Mouse (Mus musculus) CH12.LX (cell line): ENCODE results near the gene Exoc3l4. TPM values are rescaled to one million over a fixed set of nuclear protein-coding genes. Genes with fewer than 3 reads are reported as not detected.

ENCODE experiments used
- DNase-seq: peaks from one replicate; pipeline ENCODE4 v3.0.0-alpha.2; 2013; ENCODE audit errors: extremely low read depth
- H3K27ac ChIP-seq: 2 replicates; pipeline ENCODE4 v1.5.1; 2012; ENCODE audit warnings: low read depth, mild to moderate bottlenecking, control low read depth, moderate library complexity; ENCODE audit not compliant: insufficient read depth
- H3K27me3 ChIP-seq: replicated peaks from 2 replicates; pipeline ENCODE3; 2012; ENCODE audit warnings: inconsistent platforms
- H3K36me3 ChIP-seq, 2 experiments: replicated peaks in 1 of 2; 2 replicates each; pipeline versions ENCODE3 to v1.6.1; 2012; ENCODE audit warnings: inconsistent platforms in 1 of 2, low read length in 1 of 2, mild to moderate bottlenecking in 1 of 2, mixed read lengths in 1 of 2, moderate library complexity in 1 of 2; ENCODE audit not compliant: control insufficient read depth in 1 of 2, insufficient read depth in 1 of 2
- H3K4me1 ChIP-seq, 2 experiments: 2 replicates each; pipeline ENCODE4 v1.6.1; 2012; ENCODE audit warnings: inconsistent platforms in 1 of 2, moderate library complexity in 1 of 2; ENCODE audit not compliant: insufficient read depth in 2 of 2, control insufficient read depth in 1 of 2
- H3K4me2 ChIP-seq: 2 replicates; pipeline ENCODE4 v1.6.1; 2012; ENCODE audit warnings: low read depth, mild to moderate bottlenecking, control low read depth; ENCODE audit not compliant: poor library complexity, insufficient read depth, severe bottlenecking
- H3K4me3 ChIP-seq, 3 experiments: fragments of 150-350 bp in 1 of 3; sonication (generic) in 1 of 3; replicated peaks in 1 of 3; 2 replicates each; pipeline versions ENCODE3 to v1.5.1; 2011 to 2012; ENCODE audit warnings: low read depth in 2 of 3, low read length in 2 of 3, mild to moderate bottlenecking in 2 of 3, moderate library complexity in 2 of 3, control low read depth in 1 of 3, improper control_type of control experiment in 1 of 3, inconsistent platforms in 1 of 3, mixed read lengths in 1 of 3; ENCODE audit not compliant: poor library complexity in 1 of 3
- H3K79me2 ChIP-seq: replicated peaks from 2 replicates; pipeline ENCODE4 v1.6.1; 2012; ENCODE audit warnings: mild to moderate bottlenecking, moderate library complexity; ENCODE audit not compliant: control insufficient read depth, poor library complexity, insufficient read depth, severe bottlenecking; ENCODE audit errors: extremely low read depth
- H3K9ac ChIP-seq: 2 replicates; pipeline ENCODE4 v1.6.1; 2012; ENCODE audit warnings: low read depth, mild to moderate bottlenecking, control low read depth, moderate library complexity; ENCODE audit not compliant: insufficient read depth
- H3K9me3 ChIP-seq: replicated peaks from 2 replicates; pipeline ENCODE3; 2012; ENCODE audit warnings: low read length, inconsistent platforms, mixed read lengths
- BHLHE40 ChIP-seq: IDR thresholded peaks from 2 replicates; pipeline ENCODE4 v1.6.1; 2011; ENCODE audit warnings: mild to moderate bottlenecking, low read depth, low read length, improper control_type of control experiment
- CHD1 ChIP-seq: IDR thresholded peaks from 2 replicates; pipeline ENCODE4 v1.6.1; 2012; ENCODE audit warnings: low read depth, low read length, improper control_type of control experiment, inconsistent platforms
- CHD2 ChIP-seq: IDR thresholded peaks from 2 replicates; pipeline ENCODE4 v1.6.1; 2011; ENCODE audit warnings: low read length, improper control_type of control experiment
- EP300 ChIP-seq: IDR thresholded peaks from 2 replicates; pipeline ENCODE4 v1.6.1; 2011; ENCODE audit warnings: low read length, improper control_type of control experiment
- ETS1 ChIP-seq: conservative IDR thresholded peaks from 2 replicates; pipeline ENCODE4 v1.6.1; 2012; ENCODE audit warnings: low read depth, mild to moderate bottlenecking, inconsistent platforms, low read length, improper control_type of control experiment, moderate library complexity
- HCFC1 ChIP-seq: IDR thresholded peaks from 2 replicates; pipeline ENCODE4 v1.6.1; 2012; ENCODE audit warnings: low read depth, mild to moderate bottlenecking, inconsistent platforms, low read length, improper control_type of control experiment
- IRF4 ChIP-seq: IDR thresholded peaks from 2 replicates; pipeline ENCODE4 v1.6.1; 2014; ENCODE audit warnings: low read depth, mild to moderate bottlenecking, inconsistent platforms, low read length, improper control_type of control experiment
- JUN ChIP-seq: IDR thresholded peaks from 2 replicates; pipeline ENCODE4 v1.6.1; 2011; ENCODE audit warnings: low read depth, mild to moderate bottlenecking, low read length, improper control_type of control experiment, moderate library complexity; ENCODE audit not compliant: insufficient read depth
- KAT2A ChIP-seq: IDR thresholded peaks from 2 replicates; pipeline ENCODE4 v1.6.1; 2012; ENCODE audit warnings: low read length, improper control_type of control experiment, inconsistent platforms; ENCODE audit not compliant: insufficient replicate concordance
- MXI1 ChIP-seq: IDR thresholded peaks from 2 replicates; pipeline ENCODE4 v1.6.1; 2011; ENCODE audit warnings: mild to moderate bottlenecking, low read depth, low read length, improper control_type of control experiment
- NELFE ChIP-seq: IDR thresholded peaks from 2 replicates; pipeline ENCODE4 v1.6.1; 2011; ENCODE audit warnings: low read depth, low read length, improper control_type of control experiment
- PAX5 ChIP-seq: IDR thresholded peaks from 2 replicates; pipeline ENCODE4 v1.6.1; 2012; ENCODE audit warnings: low read length, inconsistent platforms, mixed read lengths
- RCOR1 ChIP-seq: conservative IDR thresholded peaks from 2 replicates; pipeline ENCODE4 v1.6.1; 2012; ENCODE audit warnings: low read depth, mild to moderate bottlenecking, inconsistent platforms, low read length, improper control_type of control experiment
- SIN3A ChIP-seq: IDR thresholded peaks from 2 replicates; pipeline ENCODE4 v1.6.1; 2012; ENCODE audit warnings: low read length, improper control_type of control experiment, inconsistent platforms
- SMC3 ChIP-seq: IDR thresholded peaks from 2 replicates; pipeline ENCODE4 v1.6.1; 2011; ENCODE audit warnings: low read depth, low read length, improper control_type of control experiment
- USF2 ChIP-seq: conservative IDR thresholded peaks from 2 replicates; pipeline ENCODE4 v1.6.1; 2011; ENCODE audit warnings: low read depth, low read length, improper control_type of control experiment
- ZKSCAN1 ChIP-seq: IDR thresholded peaks from 2 replicates; pipeline ENCODE4 v1.6.1; 2012; ENCODE audit warnings: low read depth, inconsistent platforms, low read length, improper control_type of control experiment, borderline replicate concordance
- ZMIZ1 ChIP-seq: IDR thresholded peaks from 2 replicates; pipeline ENCODE4 v1.6.1; 2012; ENCODE audit warnings: low read depth, mild to moderate bottlenecking, inconsistent platforms, low read length, improper control_type of control experiment
- ZNF384 ChIP-seq: IDR thresholded peaks from 2 replicates; pipeline ENCODE4 v1.6.1; 2012; ENCODE audit warnings: low read depth, low read length, improper control_type of control experiment, inconsistent platforms
- dilution Hi-C: fragments of 300-500 bp; cut with MboI; formaldehyde crosslinking; loops from 2 replicates; pipeline ENCODE4 v1.14.3; 2020; ENCODE audit warnings: low sequenced_read_pairs; ENCODE audit not compliant: extremely low pct_unique_long_range_greater_than_20kb, extremely low pct_ligation_motif_present
- in situ Hi-C: fragments of 300-500 bp; cut with MboI; formaldehyde crosslinking; loops from 3 replicates; pipeline ENCODE4 v1.14.3; 2019; ENCODE audit warnings: low sequenced_read_pairs, low pct_ligation_motif_present, low pct_unique_long_range_greater_than_20kb, mixed read lengths
- polyA plus RNA-seq: library from polyadenylated mRNA; unstranded; fragments of >175 nt; gene quantifications from 2 replicates; pipeline ENCODE4 v1.2.1, GENCODE M21; 2012; ENCODE audit warnings: low read depth; ENCODE audit not compliant: insufficient read length
- total RNA-seq, 2 experiments: library from RNA; depleted of rRNA; stranded (reverse); fragments of 300-350 nt in 1 of 2; fragments of >200 nt in 1 of 2; gene quantifications; 2 replicates each; pipeline ENCODE4 v1.2.3; 2012 to 2014

Gene Exoc3l4
- total and polyA plus RNA-seq, 3 experiments = 0.81 to 1.2 (median 0.85) TPM

DNA sequence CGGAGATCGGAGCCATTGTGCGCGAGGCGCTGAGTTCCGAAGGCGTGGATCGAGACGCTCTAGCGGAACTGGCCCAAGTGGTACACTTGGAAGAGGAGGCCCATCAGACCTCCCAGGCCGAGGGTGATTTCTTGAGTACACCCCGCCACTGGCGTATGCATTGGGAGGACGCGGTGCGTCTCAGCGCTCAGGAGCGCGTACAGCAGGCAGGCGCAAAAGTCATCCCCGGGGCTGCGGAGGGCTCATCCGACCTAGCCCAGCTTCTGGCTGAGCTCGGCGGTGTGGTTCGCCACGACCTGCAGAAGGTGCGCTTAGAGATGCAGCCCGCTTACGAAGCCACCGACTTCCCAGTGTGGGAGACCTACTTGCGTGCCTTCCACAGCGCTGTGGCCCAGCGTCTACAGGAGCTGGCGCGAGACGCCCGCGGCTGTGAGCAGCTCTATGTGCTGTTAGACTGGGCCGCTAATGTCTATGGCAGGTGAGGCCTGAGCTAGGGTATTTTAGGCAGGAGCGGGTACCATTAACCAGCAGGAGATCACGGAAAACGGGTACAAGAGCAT, 6.8 kb downstream of the Exoc3l4 start:
- Histone ChIP-seq H3K4me1 (peaks cover 3 to 12% of the 10 kb centered on the region in 2 experiments; a peak in 3 of 4 replicates), H3K27me3 (peaks cover 70% of the 10 kb centered on the region), H3K36me3 (no peaks in the 10 kb centered on the region)

DNA sequence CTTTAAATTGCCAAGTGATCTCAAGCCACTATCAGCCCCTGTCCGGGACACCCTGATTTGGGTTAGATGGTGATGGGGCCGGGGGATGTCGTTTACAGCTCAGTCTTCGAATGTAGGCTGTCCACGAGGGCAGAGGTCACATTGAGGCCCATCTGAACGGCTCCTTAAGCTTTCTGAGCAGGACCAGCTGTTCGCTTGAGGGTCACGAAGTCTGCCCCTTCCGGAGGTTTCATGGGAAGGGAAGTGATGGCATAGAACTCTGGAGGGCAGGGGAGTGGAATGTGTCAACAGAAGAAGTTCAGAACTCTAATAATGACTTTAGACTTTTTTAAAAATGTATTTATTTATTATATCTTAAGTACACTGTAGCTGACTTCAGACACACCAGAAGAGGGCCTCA, 7.7 kb downstream of the Exoc3l4 start:
- no peak overlapping the region for H3K9ac ChIP-seq
- H3K36me3 ChIP-seq = no peaks in the 10 kb centered on the region
- no peak for TF ChIP-seq ZMIZ1
- TF ChIP-seq ETS1 = no peak
- no peak for TF ChIP-seq PAX5
- TF ChIP-seq USF2 = no peak
- TF ChIP-seq ZNF384 = no peak
- no peak for TF ChIP-seq JUN
- TF ChIP-seq CHD1 = no peak
- no peak overlapping the region for H3K27ac ChIP-seq
- no peak for DNase-seq
- dilution Hi-C loops (no loop called here), in situ Hi-C loops (no loop called here)
- peaks cover 67% of the 10 kb centered on the region for H3K27me3 ChIP-seq
- peaks cover 3 to 21% of the 10 kb centered on the region in 2 experiments for H3K4me1 ChIP-seq
- H3K79me2 ChIP-seq = no peaks in the 10 kb centered on the region
- H3K4me2 ChIP-seq = no peak overlapping the region
- H3K9me3 ChIP-seq = peaks cover 16% of the 10 kb centered on the region
- H3K4me3 ChIP-seq = no peak overlapping the region

More for the DNA sequence above, 6.8 kb downstream of the Exoc3l4 start:
- DNase-seq = no peak
- peaks cover 15% of the 10 kb centered on the region for H3K9me3 ChIP-seq
- no peaks in the 10 kb centered on the region for H3K79me2 ChIP-seq
- H3K4me3 ChIP-seq = no peak overlapping the region
- no peak overlapping the region for H3K27ac ChIP-seq
- TF ChIP-seq ZKSCAN1 (no peak), IRF4 (no peak), CHD2 (no peak), MXI1 (no peak), HCFC1 (no peak), SIN3A (no peak), ZMIZ1 (no peak), NELFE (no peak), USF2 (no peak), RCOR1 (no peak), KAT2A (no peak), EP300 (no peak), SMC3 (no peak), BHLHE40 (no peak)
- H3K4me2 ChIP-seq = no peak overlapping the region
- in situ Hi-C loops = no loop called here
- H3K9ac ChIP-seq = no peak overlapping the region
- dilution Hi-C loops = no loop called here
